Comparison of ENCODE assay signal across 8 mouse cellular contexts in genomic region chr4:106839254-106839834, GRCm38 (mm10). TPM values are rescaled to one million over a fixed set of nuclear protein-coding genes. Genes with fewer than 3 reads are reported as not detected.
A peak's percentile ranks its signal among the peaks of the same experiment; 100 is the strongest.
DNase-seq lines count a peak whose midpoint lies in the region; ATAC-seq and TF ChIP-seq lines count a peak whose summit lies in the region.

No protein-coding gene starts in this region.

- H3K4me3 ChIP-seq in embryonic fibroblast, embryonic 13.5 days (ENCODE audit: insufficient read depth, low read length) = peak overlapping the region; percentile 50
- peak overlapping the region; percentile 69 for H3K4me3 ChIP-seq in heart, embryonic 13.5 days
- H3K4me3 ChIP-seq in stomach, postnatal 0 days (ENCODE audit: low read depth, low read length) = peak overlapping the region; percentile 63

- peaks cover 7% of the 10 kb centered on the region for H3K27me3 ChIP-seq in heart, embryonic 13.5 days (replicated peaks)
- H3K27me3 ChIP-seq in stomach, postnatal 0 days (ENCODE audit: control insufficient read depth, insufficient read depth, low read length) = no peaks in the 10 kb centered on the region

- no peaks in the 10 kb centered on the region for H3K9me3 ChIP-seq in heart, embryonic 13.5 days
- H3K9me3 ChIP-seq in stomach, postnatal 0 days (ENCODE audit: control insufficient read depth, low read length) = no peaks in the 10 kb centered on the region

- peak overlapping the region; percentile 100 for H3K4me2 ChIP-seq in heart, embryonic 13.5 days
- H3K4me2 ChIP-seq in stomach, postnatal 0 days (replicated peaks; ENCODE audit: low read depth) = peak overlapping the region; percentile 100

- H3K9ac ChIP-seq in heart, embryonic 13.5 days = peak overlapping the region; percentile 92
- H3K9ac ChIP-seq in stomach, postnatal 0 days (ENCODE audit: low read length) = peak overlapping the region; percentile 73

- peaks cover 12% of the 10 kb centered on the region for H3K4me1 ChIP-seq in embryonic fibroblast, embryonic 13.5 days (ENCODE audit: control insufficient read depth, insufficient read depth, low read length)
- H3K4me1 ChIP-seq in heart, embryonic 13.5 days = peaks cover 41% of the 10 kb centered on the region
- 0 out of 2 replicates have a peak, but pooled peaks cover 5% of the 10 kb centered on the region for H3K4me1 ChIP-seq in stomach, postnatal 0 days (replicated peaks; ENCODE audit: control insufficient read depth, insufficient read depth)

- no peaks in the 10 kb centered on the region for H3K36me3 ChIP-seq in heart, embryonic 13.5 days
- no peaks in the 10 kb centered on the region for H3K36me3 ChIP-seq in stomach, postnatal 0 days (ENCODE audit: control insufficient read depth, insufficient read depth, low read length)

- peak overlapping the region; percentile 97 for H3K27ac ChIP-seq in embryonic fibroblast, embryonic 13.5 days (ENCODE audit: insufficient read depth, low read length)
- peak overlapping the region; percentile 99 for H3K27ac ChIP-seq in heart, embryonic 13.5 days (replicated peaks)
- peak overlapping the region; percentile 96 for H3K27ac ChIP-seq in stomach, postnatal 0 days (replicated peaks)

- TF ChIP-seq EP300 in stomach, postnatal 0 days (optimal IDR thresholded peaks at IDR 0.05) = no peak

- 0 out of 2 replicates have a peak, but pooled peaks have one; percentile 2 for ATAC-seq in heart, embryonic 13.5 days (ENCODE audit: extremely low read depth, insufficient number of reproducible peaks, low FRiP score, low TSS enrichment)
- peak; percentile 23; the same call in 1 of the 2 replicates for ATAC-seq in megakaryocyte, adult 5-6 weeks (ENCODE audit: poor library complexity, severe bottlenecking)
- ATAC-seq in stomach, postnatal 0 days (ENCODE audit: low FRiP score, low TSS enrichment) = peak; percentile 21; the same call in 1 of the 2 replicates

- TF ChIP-seq POLR2A in embryonic fibroblast, embryonic 13.5 days (IDR thresholded peaks at IDR 0.05; ENCODE audit: low read depth, low read length) = peak; percentile 68

- under 1% methylated on average over 32 of the region's 32 CpGs for WGBS in heart, embryonic 13.5 days
- under 1% methylated on average over 32 of the region's 32 CpGs for WGBS in stomach, postnatal 0 days

- DNase-seq in kidney, adult 11 months = peak; percentile 47
- DNase-seq in kidney, adult 9 months = no peak
- peak; percentile 59 for DNase-seq in adipocyte (ENCODE audit: low spot score)
- DNase-seq in kidney, postnatal 10 days = peak; percentile 65
- peak; percentile 55 for DNase-seq in stomach, postnatal 0 days (ENCODE audit: low spot score)

- TF ChIP-seq CTCF in embryonic fibroblast, embryonic 13.5 days (IDR thresholded peaks at IDR 0.05; ENCODE audit: borderline replicate concordance, insufficient read depth, low read length) = no peak
- TF ChIP-seq CTCF in stomach, postnatal 0 days (IDR thresholded peaks at IDR 0.05; ENCODE audit: low read depth) = no peak

RNA-seq across cellular contexts. Expression of gene Acot11, which starts 34.5 kb away (rescaled TPM):
- polyA plus RNA-seq in embryonic fibroblast, embryonic 13.5 days (2011; ENCODE audit: insufficient read length, low read depth, missing spikeins) = 3.9 and 4.8 TPM in 2 replicates
- polyA plus RNA-seq in heart, embryonic 13.5 days (2015; fragmentation: Nextera tagmentation; extraction: Ambion mirVana) = 2.2 and 3.9 TPM in 2 replicates
- total RNA-seq in megakaryocyte, adult 5-6 weeks (2015) = 10.6 and 11.9 TPM in 2 replicates
- total RNA-seq in megakaryocyte, adult 5-6 weeks (2017) = 9.6 and 10.9 TPM in 2 replicates
- 2.8 and 3.1 TPM in 2 replicates for polyA plus RNA-seq in stomach, postnatal 0 days (2015; fragmentation: Nextera tagmentation; extraction: Ambion mirVana)
